In the genomic region with DNA sequence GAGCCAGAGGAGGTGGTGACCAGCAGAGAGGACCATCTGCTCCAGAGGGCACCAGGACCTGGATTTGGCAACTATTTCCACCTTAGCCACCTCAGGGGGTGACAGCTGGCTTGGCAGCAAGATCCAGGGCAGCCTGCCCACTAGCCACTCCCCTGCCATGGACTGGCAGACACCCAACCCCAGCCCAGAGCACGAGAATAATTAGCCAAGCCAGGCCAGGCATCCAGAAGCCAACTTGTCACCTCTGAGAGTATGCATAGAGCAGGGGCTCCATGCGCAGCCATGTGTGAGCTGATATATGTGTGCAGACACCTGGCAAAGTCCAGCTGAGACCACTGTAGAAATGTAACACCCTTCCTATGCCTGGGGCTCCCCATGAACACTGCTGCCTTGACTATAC, we compare ENCODE assay signal across 10 mouse cellular contexts. TPM values are rescaled to one million over a fixed set of nuclear protein-coding genes. Genes with fewer than 3 reads are reported as not detected.
DNase-seq lines count a peak whose midpoint lies in the region; ATAC-seq lines count a peak whose summit lies in the region.
"Had no signal": no experiment of that assay in that cellular context is flagged by ENCODE, and none has a peak within 500 bp of the region (broad histone marks: within the 10 kb centered on the region; RNA-seq: fewer than 3 reads in every experiment).

No protein-coding gene starts in this region.

- no peaks in the 10 kb centered on the region for H3K27me3 ChIP-seq in hindbrain, embryonic 15.5 days
- H3K27me3 ChIP-seq in neural tube, embryonic 14.5 days (ENCODE audit: control insufficient read depth, insufficient read depth, low read length) = no peaks in the 10 kb centered on the region

- peaks cover 11% of the 10 kb centered on the region; the same call in 1 of the 2 replicates for H3K4me1 ChIP-seq in hindbrain, embryonic 15.5 days (replicated peaks)
- peaks cover 13% of the 10 kb centered on the region for H3K4me1 ChIP-seq in neural tube, embryonic 14.5 days (ENCODE audit: control insufficient read depth, insufficient read depth, low read length)

- H3K27ac ChIP-seq in hindbrain, embryonic 15.5 days (replicated peaks) = 0 out of 2 replicates have a peak overlapping the region, but pooled peaks have one; percentile 5
- peak overlapping the region; percentile 64; the same call in 1 of the 2 replicates for H3K27ac ChIP-seq in neural tube, embryonic 14.5 days (ENCODE audit: low read depth, low read length)

- ATAC-seq in hindbrain, embryonic 15.5 days (ENCODE audit: low FRiP score, low read depth) = peak; percentile 78
- ATAC-seq in neural tube, embryonic 14.5 days (ENCODE audit: low read depth) = peak; percentile 47; the same call in 1 of the 2 replicates

- no peak overlapping the region for H3K9ac ChIP-seq in hindbrain, embryonic 15.5 days
- H3K9ac ChIP-seq in neural tube, embryonic 14.5 days (replicated peaks; ENCODE audit: low read depth, low read length) = no peak overlapping the region

- peak; percentile 50 for DNase-seq in adrenal gland, postnatal 10 days
- DNase-seq in adrenal gland, postnatal 4 days (ENCODE audit: low spot score in 2 of 2) = no peak
- peak; percentile 46 for DNase-seq in ovary, postnatal 14 days (ENCODE audit: low spot score)
- no peak for DNase-seq in ovary, adult 18-20 months (ENCODE audit: low spot score)
- DNase-seq in right cerebral cortex, postnatal 25 days = no peak
- no peak for DNase-seq in thymus, postnatal 10 days (ENCODE audit: low spot score in 2 of 2)
- DNase-seq: spleen, adult 18-20 months had no signal

- H3K36me3 ChIP-seq in hindbrain, embryonic 15.5 days = no peaks in the 10 kb centered on the region
- H3K36me3 ChIP-seq in neural tube, embryonic 14.5 days (ENCODE audit: control insufficient read depth, insufficient read depth, low read length) = no peaks in the 10 kb centered on the region

- 44% methylated on average over 2 of the region's 2 CpGs for WGBS in hindbrain, embryonic 15.5 days
- 42% methylated on average over 2 of the region's 2 CpGs for WGBS in neural tube, embryonic 14.5 days

- no peak overlapping the region for H3K4me3 ChIP-seq in hindbrain, embryonic 15.5 days
- no peak overlapping the region for H3K4me3 ChIP-seq in neural tube, embryonic 14.5 days (ENCODE audit: low read depth, low read length)

- H3K4me2 ChIP-seq in hindbrain, embryonic 15.5 days = no peak overlapping the region
- H3K4me2 ChIP-seq in neural tube, embryonic 14.5 days (ENCODE audit: low read depth, low read length) = no peak overlapping the region
- H3K4me2 ChIP-seq: liver, embryonic 11.5 days had no signal

- no peaks in the 10 kb centered on the region for H3K9me3 ChIP-seq in hindbrain, embryonic 15.5 days
- no peaks in the 10 kb centered on the region for H3K9me3 ChIP-seq in neural tube, embryonic 14.5 days (ENCODE audit: control insufficient read depth, low read length)

RNA-seq across cellular contexts. Expression of a gene that starts 7.9 kb away (rescaled TPM):
- not detected for total RNA-seq in adrenal gland, postnatal 10 days (2021)
- under 1 TPM in 1 of 2 experiments, not detected in 1; 0.22 TPM for total RNA-seq in adrenal gland, postnatal 4 days (2021)
- not detected in 2 replicates for polyA plus RNA-seq in hindbrain, embryonic 15.5 days (2015; fragmentation: Nextera tagmentation; extraction: Ambion mirVana)
- polyA plus RNA-seq in neural tube, embryonic 14.5 days (2014; fragmentation: Nextera tagmentation; extraction: Ambion mirVana) = not detected in 2 replicates
- polyA plus RNA-seq: liver, embryonic 11.5 days had no signal

RNA-seq across cellular contexts. Expression of a gene that starts 29.1 kb away (rescaled TPM):
- total RNA-seq in adrenal gland, postnatal 10 days (2021) = 1 to 10 TPM; 2.5 to 3.7 TPM
- total RNA-seq in adrenal gland, postnatal 4 days (2021) = 1 to 10 TPM; 3.7 to 3.8 TPM
- 16.4 and 19.7 TPM in 2 replicates for polyA plus RNA-seq in hindbrain, embryonic 15.5 days (2015; fragmentation: Nextera tagmentation; extraction: Ambion mirVana)
- 15.1 and 16.6 TPM in 2 replicates for polyA plus RNA-seq in neural tube, embryonic 14.5 days (2014; fragmentation: Nextera tagmentation; extraction: Ambion mirVana)

RNA-seq across cellular contexts. Expression of a gene that starts 47.9 kb away (rescaled TPM):
- total RNA-seq in adrenal gland, postnatal 10 days (2021) = not detected
- not detected for total RNA-seq in adrenal gland, postnatal 4 days (2021)
- 0.16 and 1.1 TPM in 2 replicates for polyA plus RNA-seq in hindbrain, embryonic 15.5 days (2015; fragmentation: Nextera tagmentation; extraction: Ambion mirVana)
- polyA plus RNA-seq in neural tube, embryonic 14.5 days (2014; fragmentation: Nextera tagmentation; extraction: Ambion mirVana) = not detected in 2 replicates

Comparison
In these comparisons a context has a peak if more than half of its experiments do, and no peak if none do; other contexts are left out.
1. DNase-seq: peak in adrenal gland, postnatal 10 days (single experiment) and ovary, postnatal 14 days (single experiment); none in adrenal gland, postnatal 4 days (0 of 2), ovary, adult 18-20 months (single experiment), right cerebral cortex, postnatal 25 days (single experiment) and thymus, postnatal 10 days (0 of 2).